Mouse (Mus musculus): Measurements from ENCODE around the gene Cdr2. TPM values are rescaled to one million over a fixed set of nuclear protein-coding genes. Genes with fewer than 3 reads are reported as not detected.
A peak's percentile ranks its signal among the peaks of the same experiment; 100 is the strongest.
"Not testable (repeated sequence)": the region's sequence is repeated elsewhere in the genome, so short reads cannot be mapped to it uniquely, and the experiment has no call there.

Gene Cdr2
- total RNA-seq, 4 experiments from 2014 or later = 4.7 to 6.9 (median 4.9) TPM

DNA sequence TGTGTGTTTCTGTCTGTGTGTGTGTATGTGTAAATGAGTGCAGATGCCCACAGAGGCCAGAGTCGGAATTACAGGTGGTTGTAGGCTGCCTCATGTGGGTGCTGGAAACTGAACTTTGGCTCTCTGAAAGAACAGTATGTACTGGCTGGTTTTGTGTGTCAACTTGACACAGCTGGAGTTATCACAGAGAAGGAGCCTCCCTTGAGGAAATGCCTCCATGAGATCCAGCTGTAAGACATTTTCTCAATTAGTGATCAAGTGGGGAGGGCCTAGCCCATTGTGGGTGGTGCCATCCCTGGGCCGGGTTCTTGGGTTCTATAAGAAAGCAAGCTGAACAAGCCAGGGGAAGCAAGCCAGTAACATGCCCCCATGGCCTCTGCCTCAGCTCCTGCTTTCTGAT lies 9.6 kb downstream of the Cdr2 start:
- DNase-seq (ENCODE audit: low spot score in 2 of 2) = not testable (repeated sequence)

DNA sequence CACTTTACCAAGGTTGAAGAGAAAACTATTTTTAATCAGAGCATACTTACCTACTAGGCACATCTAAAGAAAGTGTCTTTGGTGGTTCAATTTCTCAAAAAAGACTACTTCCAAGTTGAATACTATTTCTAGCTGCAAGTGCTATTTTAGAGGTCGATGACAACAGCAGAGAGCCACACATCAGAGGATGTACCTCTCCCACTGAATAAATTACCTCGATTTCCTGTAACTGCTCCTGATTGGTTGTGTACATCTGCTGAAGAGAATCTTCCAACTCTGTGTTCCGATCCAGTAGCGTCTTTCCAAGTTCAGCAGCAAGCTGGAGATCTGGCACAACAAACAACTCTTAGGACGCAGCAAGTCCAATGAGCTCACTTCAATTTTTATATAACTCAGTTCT lies 12.0 kb downstream of the Cdr2 start:
- no peak for DNase-seq (ENCODE audit: low spot score in 2 of 2)

DNA sequence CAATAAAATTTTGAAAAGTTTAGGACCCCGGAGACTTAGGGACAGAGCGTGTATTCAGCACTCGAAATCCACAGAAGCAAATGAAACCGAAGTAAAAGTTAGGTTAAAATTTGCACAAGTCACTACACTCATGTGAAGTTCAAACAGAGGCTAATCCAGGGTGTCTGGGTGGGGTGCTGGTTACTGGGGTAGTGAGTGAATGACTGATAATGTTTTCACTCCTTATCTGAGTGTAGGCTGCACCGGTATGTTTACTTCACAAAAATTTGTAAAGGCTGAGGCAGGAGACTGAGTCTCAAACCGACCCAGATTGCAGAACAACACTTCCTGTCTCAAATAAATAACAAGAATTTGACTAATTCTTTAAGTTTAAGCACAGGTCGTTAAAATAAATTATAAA lies 12.9 kb downstream of the Cdr2 start:
- no peak for DNase-seq (ENCODE audit: low spot score in 2 of 2)

DNA sequence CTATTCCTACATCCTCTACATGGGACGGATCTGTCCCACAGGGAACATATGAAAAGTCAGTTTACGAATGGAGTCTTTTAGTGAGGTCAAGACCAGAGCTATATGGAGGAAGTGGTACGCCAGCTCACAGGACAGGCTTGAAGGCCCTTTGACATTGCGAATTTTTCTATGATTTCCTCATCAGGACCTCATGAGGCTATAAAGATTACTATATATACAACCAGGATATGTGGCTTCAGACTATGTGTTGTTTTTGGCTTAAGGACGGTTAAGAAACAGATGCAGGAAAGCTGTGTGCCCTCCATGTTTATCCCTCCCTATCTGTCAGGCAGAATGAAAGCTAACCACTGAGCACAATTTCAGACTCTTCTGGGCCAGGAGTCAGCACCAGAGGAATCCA lies 19.0 kb downstream of the Cdr2 start:
- DNase-seq (ENCODE audit: low spot score in 2 of 2) = no peak

DNA sequence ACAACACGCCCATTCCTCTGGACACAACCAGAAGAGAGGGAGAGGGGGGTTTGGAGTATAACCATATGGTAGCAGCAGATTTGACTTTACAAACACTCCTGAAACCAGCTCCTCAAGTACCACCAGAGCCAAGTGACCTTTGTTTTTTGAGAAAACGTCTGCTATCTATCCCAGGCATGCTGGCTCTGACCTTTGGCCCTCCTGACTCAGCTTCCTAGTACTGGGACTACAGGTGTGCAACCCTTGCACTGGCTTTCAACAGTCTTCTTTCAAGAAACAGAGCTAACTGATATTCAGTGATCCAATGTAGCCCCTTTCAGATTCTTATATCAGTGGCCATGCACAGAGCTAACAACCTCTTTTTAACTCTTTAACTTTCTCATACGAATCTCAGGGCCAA lies 20.2 kb downstream of the Cdr2 start:
- DNase-seq (ENCODE audit: low spot score in 2 of 2) = no peak

DNA sequence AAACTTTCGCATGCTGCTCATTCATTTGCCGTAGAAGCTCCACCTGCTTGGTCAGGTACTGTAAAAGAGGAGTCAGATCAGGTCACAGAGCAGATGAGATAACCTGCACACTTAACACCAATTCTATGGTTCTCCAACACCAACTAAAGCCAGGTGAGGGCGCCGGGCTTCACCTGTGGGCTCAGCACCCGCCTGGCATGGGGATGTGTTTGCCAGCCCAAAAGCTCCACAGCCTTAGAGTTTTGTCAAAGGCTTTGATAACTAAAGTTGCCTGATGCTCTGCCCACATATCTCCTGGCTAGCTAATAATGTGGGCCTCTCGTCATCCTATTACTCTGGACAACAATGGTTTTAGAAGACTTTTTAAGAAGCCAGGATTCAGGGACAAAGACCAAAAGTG lies 21.5 kb downstream of the Cdr2 start:
- DNase-seq (ENCODE audit: low spot score in 2 of 2) = no peak

DNA sequence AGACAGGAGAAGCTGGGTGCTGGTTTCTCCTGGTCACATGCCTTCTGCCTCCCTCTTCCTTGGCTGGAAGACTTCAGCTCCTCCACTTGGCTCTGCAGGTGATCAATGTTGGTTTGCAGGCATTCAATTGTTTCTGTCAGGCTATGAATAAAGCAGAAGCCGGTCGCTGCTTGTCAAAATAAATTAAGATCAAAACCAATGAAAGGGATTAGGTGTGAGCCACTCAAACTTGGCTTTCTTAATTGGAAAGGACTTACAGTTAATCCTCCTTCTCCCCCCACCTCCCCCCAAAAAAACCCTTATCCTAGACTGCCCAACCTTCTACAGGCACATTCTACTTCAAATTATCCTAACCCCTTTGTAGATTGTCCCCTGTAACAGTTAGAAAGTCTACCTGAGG lies 22.0 kb downstream of the Cdr2 start:
- DNase-seq (ENCODE audit: low spot score in 2 of 2) = no peak

DNA sequence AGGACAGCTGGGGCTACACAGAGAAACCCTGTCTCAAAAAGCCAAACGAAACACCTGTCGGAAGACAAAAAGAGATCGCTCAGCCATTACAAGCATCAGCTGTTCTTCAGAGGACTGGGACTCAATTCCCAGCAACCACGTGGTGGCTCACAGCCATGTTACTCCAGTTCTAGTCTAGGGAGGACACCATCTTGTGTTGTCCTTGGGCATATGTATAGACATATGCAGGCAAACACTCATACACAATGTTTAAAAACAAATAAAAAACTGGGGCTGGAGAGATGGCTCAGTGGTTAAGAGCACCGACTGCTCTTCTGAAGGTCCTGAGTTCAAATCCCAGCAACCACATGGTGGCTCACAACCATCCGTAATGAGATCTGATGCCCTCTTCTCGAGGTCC lies 28.5 kb downstream of the Cdr2 start:
- not testable (repeated sequence) for DNase-seq (ENCODE audit: low spot score in 2 of 2)

DNA sequence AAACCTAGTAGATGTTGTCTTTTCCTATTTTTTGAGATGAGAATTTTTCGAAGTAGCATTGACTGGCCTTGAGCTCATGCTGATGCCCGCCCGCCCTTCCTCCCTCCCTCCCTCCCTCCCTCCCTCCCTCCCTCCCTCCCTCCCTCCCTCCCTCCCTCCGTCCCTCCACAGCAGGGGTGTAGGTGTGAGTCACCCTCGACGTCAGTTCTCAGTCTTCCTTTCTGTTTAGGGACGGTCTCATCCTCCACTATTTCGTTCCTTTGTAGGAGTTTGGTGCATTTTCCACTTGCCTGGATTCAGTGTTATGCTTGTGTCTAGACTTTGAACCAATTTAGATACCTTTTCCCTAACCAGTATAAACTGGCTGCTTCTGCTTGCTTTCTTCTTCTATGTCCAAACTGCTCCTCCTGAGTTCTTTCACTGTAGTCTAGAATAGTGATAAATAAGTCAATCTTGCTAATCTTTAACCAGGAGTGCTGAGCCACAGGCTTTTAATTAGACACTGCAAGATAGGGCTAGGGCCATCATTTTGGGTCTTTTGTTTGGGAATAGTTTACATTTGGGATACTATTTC lies 38.1 kb downstream of the Cdr2 start:
- no peak for DNase-seq (ENCODE audit: low spot score in 2 of 2)

DNA sequence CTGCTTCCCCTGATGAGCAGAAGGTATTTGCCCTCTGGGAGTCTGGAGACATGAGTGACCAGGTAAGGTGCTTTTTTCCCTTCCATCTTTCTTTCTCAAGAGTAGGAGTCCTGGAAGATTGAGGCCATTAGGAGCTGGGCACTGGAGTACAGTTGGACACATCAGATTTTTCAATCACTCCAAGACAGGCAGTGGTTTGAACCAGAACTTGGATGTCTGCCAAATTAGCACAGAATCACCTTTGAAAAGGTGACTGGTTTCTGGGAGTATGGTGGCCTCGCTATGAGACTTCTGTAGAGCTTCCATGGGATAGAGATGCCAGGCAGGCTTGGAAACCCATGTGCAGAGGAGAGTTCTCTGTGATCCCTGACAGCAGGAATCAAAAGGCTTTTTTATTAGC lies 39.6 kb downstream of the Cdr2 start:
- DNase-seq (ENCODE audit: low spot score in 2 of 2) = no peak

DNA sequence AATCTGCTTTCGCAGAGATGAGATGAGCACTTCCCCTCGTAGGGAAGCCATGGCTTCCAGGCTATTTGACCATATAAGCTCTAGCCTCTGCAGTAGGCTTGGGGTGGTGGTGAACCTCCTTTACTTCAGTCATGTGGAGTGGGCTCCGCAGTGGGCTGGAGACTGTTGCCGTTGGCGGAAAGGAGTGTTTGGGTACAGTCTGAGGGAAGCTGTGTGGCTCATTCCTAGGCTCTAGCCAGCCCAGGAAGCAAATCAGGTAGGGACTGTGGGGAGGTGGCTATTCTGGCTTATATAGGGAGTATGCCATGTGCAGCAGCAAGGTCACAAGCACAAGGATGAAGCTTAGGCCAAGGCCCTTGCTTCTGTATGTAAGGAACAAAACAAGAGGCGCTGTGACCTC lies 40.9 kb downstream of the Cdr2 start:
- no peak for DNase-seq (ENCODE audit: low spot score in 2 of 2)

DNA sequence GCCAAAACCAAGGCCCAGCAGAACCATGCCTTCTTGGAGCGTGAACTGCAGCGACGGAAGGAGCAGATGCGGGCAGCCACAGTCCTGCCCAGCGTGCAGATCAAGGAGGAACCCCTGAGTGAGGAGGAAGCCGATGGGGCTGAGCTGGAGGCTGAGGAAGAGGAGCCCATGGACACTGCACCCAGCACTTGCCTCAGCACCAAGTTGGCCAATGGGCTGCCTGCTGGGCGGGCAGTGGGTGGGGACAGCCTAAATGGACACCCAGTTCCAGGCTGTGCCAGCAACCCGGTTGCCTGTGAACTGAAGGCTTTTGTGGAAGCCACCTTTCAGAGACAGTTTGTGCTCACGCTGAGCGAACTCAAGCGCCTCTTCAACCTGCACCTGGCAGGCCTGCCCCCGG lies 41.8 kb downstream of the Cdr2 start:
- DNase-seq (ENCODE audit: low spot score in 2 of 2) = peak in 1 of 2 experiments; percentile 51

DNA sequence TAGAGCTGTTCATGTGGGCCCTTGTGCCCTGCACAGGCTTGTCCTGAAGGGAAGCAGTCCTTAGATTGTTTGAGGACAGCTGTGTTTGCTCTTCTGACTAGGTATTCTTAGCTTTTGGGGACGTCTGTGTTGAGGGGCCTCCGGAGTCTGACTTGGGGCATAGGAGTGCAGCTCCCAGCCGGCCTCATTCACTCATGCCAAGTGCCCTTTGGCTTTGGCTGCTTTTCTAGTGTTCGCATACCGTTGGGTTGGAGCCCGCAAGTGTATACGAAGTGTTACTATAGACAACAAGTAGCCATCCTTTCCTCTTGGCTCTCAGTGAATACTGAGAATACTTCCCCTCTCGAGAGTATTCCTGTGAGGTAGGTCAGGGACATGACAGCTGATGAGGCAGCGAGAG lies 43.9 kb downstream of the Cdr2 start:
- no peak for DNase-seq (ENCODE audit: low spot score in 2 of 2)

DNA sequence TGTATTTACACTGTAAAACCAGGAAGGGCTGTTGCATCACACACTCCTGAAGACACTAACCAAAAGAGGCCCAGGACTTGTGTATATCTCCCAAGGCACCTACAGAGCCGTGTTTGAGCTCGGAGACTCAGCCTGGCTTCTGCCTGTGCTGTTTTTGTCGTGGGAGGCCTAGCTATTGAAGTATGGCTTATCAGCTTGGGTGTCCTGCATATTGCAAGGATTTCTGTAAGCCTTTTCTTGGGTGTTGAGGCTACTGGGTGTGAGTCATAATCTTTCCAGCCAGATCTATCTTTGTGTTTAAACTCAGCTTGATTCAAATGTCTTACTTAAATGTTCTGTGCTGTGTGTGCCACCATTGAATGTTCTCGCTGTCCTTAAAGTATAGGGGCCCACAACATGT lies 45.6 kb downstream of the Cdr2 start:
- no peak for DNase-seq (ENCODE audit: low spot score in 2 of 2)

DNA sequence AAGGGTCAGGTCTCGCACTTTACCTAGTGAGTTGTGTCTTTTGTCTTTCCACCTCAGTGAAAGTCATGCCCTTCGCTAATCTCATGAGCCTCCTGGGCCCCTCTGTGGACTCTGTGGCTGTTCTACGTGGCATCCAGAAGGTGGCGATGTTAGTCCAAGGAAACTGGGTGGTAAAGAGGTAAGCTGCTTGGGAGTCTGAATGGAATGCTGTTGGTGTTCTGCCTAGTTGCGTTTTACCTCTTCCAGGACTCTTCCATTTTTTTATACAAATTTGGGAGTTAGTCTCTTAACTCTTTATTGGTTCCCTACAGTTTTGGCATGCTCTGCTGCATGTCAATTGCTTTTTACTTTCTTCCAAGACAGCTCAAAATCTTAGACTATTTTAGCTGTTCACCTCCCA lies 47.4 kb downstream of the Cdr2 start:
- DNase-seq (ENCODE audit: low spot score in 2 of 2) = peak in 1 of 2 experiments; percentile 34

DNA sequence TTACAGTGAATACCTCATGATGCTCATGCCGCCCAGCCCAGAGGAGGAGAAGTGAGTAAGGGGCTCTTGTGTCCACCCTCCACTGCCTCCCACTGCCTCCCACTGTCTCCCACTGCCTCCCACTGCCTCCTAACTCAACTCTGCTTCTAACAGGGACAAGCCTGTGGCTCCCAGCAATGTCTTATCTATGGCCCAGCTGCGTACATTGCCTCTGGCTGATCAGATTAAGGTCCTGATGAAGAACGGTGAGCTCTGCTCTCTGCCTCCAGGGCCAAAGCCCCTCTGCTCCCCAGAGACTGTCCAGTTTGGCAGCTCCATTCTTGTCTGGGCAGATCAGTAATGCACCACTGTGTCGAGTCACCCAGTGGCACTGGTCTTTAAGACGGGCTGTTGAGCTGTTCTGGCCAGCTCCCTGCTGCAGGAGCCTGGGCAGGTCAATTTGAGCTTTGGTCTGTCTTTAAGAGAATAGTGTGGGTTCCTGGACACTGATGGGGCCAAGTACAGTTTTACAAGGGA lies 48.4 kb downstream of the Cdr2 start:
- DNase-seq (ENCODE audit: low spot score in 2 of 2) = no peak

DNA sequence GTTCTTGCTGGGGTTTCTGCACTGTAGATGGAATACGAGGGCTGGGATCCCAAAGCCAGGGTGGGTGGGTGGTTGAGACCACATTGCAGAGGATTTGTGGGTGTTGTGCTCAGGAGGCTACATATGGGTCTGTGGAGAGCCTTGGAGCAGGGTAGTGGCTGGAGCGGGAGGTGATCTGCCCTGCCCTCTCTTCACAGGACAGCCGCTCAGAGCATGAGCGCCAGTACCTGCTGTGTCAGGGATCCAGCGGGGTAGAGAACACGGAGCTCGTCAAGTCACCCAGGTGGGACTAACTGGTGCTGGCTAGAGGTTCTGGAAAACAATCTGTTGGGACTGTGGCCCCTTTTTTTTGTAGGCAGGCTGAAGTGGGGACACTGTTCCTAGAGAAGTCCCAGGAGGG lies 49.0 kb downstream of the Cdr2 start:
- no peak for DNase-seq (ENCODE audit: low spot score in 2 of 2)

DNA sequence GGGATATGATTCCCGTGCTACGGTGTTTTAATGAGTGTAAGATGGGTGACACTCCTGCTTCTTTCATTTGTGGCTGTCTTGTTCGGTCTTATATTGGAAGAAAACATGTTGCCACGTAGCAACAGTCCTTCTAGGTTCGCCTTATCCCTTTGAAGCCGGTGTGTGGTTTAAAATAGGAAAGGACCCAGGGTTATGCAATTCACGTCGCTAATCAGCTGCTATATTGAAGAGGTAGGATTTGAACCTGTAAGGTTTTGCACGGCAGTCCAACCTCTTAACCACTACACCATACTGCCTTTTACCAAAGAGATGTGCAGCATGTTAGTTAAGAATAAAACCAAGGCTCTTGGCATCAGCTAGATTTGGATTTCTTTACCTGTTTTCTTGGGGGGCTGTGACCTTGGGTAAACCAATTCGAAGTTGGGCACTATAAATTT lies 63.6 kb downstream of the Cdr2 start:
- peak; percentile 40 to 70 for DNase-seq (ENCODE audit: low spot score in 2 of 2)

DNA sequence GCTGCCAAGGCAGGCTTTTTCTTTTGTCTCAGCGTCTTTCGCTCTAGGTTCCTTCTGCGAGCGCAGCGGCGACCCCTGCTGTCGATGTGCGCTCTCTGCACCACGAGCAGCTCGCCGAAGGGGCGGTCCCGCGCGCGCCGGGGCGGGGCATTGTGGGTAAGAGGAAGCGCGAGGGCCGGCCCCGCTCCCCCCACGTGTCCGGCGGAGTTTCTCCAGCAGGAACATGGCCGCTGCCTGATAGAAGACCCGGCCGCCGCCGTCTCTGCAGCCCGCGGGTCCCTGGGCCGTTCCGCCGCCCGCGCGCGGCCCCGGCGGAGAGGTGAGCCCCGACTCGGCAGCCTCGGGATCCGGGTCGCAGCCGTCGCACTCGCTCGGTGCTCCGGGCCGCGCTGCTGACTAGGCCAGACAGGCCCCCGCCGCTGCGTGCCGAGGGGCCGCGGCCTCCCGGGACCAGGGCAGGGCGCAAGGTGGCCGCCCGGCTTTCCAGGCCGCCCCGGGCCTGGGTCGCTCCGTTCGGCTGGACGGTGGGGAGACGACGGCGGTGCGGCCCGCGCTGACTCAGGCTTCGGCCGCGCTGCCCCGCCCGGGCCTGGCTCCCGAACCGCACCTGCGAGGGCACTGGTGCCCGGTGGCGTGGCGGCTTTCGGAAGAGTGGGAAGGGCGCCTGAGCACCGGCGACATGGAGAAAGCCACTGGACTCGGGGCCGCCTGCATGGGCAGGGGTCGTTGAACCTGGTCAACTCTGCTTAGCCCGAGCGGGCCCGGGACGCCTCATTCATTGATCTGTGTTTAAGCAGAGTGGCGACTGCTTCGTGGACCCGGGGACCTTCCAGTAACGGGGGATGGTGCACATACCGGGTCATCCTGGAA lies 64.3 kb downstream of the Cdr2 start, which contains the start of gene Polr3e:
Gene Polr3e (plus strand): TSS at position 153 of the 870 bp plus-strand sequence.
- peak; percentile 98 to 100 for DNase-seq (ENCODE audit: low spot score in 2 of 2)

DNA sequence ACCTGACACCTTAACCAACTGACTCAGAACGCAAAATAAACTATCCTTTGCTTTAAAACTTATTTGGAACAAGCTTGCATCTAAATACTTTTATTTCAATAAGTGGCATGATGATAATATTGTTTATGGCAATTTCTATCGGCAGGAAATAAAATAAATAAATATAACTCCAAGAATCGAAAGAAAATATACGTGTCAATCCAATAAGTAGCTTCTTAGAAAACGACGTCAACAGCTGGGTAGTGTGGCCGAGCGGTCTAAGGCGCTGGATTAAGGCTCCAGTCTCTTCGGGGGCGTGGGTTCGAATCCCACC lies 64.9 kb downstream of the Cdr2 start:
- DNase-seq (ENCODE audit: low spot score in 2 of 2) = no peak

DNA sequence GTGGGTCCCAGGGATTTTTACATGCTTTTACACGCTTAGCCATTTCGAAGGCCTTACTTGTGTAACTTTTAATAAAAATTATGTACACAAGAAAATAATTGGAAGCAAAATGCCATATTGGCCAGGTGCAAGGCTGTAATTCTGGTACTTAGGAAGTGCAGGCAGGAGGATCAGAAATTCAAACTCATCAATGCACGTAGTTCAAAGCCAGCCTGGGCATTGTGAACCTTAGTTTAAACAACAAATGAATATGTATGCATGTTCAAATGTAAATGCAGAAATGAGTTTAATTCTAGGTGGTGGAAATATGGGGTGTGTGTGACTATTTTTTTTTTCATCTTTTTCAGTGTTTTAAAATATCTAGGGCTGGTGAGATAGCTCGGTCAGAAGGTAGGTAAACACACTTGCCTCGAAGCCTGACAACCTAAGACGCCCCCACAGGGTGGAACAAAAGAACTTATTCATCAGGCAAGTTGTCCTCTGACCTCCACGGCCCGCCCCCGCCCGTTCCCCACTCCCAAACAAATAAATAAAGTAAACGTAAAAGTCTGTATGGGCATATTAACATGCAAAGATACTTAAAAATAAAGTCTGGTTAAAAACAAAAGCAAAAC lies 65.7 kb downstream of the Cdr2 start:
- no peak for DNase-seq (ENCODE audit: low spot score in 2 of 2)

DNA sequence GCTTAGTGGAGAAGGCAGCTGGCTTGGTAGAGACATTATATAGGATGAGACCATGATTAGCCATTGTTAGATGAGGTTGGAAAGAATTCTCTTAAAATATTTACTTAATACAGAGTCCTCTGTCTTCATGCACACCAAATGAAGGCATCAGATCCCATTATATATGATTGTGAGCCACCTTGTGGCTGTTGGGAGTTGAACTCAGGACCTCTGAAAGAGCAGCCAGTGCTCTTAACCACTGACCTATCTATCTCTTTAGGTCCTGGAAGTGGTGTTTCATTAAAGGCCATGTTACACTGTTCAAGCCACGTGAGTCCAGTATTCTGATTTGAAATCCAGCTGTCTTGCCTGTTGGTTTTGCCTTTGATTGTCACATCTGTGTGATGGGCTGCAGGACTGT lies 68.8 kb downstream of the Cdr2 start:
- DNase-seq (ENCODE audit: low spot score in 2 of 2) = no peak

DNA sequence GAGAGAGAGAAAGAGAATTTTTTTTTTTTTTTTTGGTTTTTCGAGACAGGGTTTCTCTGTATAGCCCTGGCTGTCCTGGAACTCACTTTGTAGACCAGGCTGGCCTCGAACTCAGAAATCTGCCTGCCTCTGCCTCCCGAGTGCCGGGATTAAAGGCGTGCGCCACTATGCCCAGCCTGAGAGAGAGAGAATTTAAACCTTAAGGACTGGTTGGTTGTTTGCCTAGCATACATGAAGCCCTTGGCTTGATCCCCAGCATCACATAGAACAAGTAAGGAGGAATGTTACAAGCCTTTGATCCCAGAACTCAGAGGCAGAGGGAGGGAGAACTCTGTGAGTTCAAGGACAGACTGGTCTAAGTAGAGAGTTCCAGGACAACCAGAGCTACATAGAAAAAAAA lies 70.8 kb downstream of the Cdr2 start:
- not testable (repeated sequence) for DNase-seq (ENCODE audit: low spot score in 2 of 2)
